Mouse (Mus musculus) lung, adult 2 months (tissue): ENCODE results near the gene Spns2.

Source experiments
- CTCF ChIP-seq: fragments of 200-500 bp; IDR thresholded peaks from 2 replicates; pipeline ENCODE4 v1.5.1; 2011; ENCODE audit warnings: mild to moderate bottlenecking, low read length, control low read depth; ENCODE audit not compliant: insufficient read depth
- POLR2A ChIP-seq: fragments of 200-500 bp; IDR thresholded peaks from 2 replicates; pipeline ENCODE4 v1.6.1; 2011; ENCODE audit warnings: low read depth, mild to moderate bottlenecking, control low read depth, low read length, borderline replicate concordance; ENCODE audit errors: extremely low read depth

DNA sequence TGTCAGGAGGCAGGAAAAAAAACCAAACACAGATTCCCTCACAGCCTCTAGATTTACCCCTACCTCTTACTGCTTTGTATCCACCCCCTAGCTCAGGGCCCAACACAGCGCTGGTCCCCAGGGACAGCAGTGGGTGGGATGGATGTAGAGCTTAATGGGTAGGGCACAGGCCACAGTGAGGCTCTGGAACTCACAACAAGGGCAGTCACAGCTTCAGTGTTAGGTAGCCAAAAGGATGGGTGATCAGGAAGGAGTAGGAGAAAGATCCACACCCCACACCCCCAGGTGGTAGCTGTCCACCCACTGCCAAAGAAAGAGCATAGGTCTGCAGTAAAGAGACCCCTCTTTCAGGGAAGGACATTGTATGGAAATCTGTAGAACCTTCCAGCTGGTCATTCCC is 12.1 kb downstream of the Spns2 start:
- TF ChIP-seq POLR2A = no peak
- TF ChIP-seq CTCF = no peak
